Comparison of ENCODE assay signal across 8 mouse cellular contexts in genomic region chr13:44222335-44222734, GRCm38 (mm10).
DNase-seq lines count a peak whose midpoint lies in the region; ATAC-seq lines count a peak whose summit lies in the region.

No protein-coding gene starts in this region.

- H3K9ac ChIP-seq in midbrain, embryonic 15.5 days: no peak overlapping the region
- H3K9ac ChIP-seq in heart, embryonic 12.5 days: no peak overlapping the region
- no peak overlapping the region for H3K9ac ChIP-seq in neural tube, embryonic 14.5 days (replicated peaks; ENCODE audit: low read depth, low read length)
- no peak overlapping the region for H3K9ac ChIP-seq in midbrain, embryonic 16.5 days (ENCODE audit: low read depth, low read length)

- H3K9me3 ChIP-seq in midbrain, embryonic 10.5 days (replicated peaks): peaks cover 12% of the 10 kb centered on the region
- H3K9me3 ChIP-seq in midbrain, embryonic 15.5 days: no peaks in the 10 kb centered on the region
- peaks cover 15% of the 10 kb centered on the region for H3K9me3 ChIP-seq in heart, embryonic 12.5 days (replicated peaks)
- no peaks in the 10 kb centered on the region for H3K9me3 ChIP-seq in neural tube, embryonic 14.5 days (ENCODE audit: control insufficient read depth, low read length)
- H3K9me3 ChIP-seq in midbrain, embryonic 16.5 days (replicated peaks; ENCODE audit: control insufficient read depth, low read length, poor library complexity, severe bottlenecking): no peaks in the 10 kb centered on the region

- no peak for DNase-seq in cerebellum, postnatal 4 days (ENCODE audit: low spot score in 2 of 2)
- DNase-seq in midbrain, embryonic 10.5 days (ENCODE audit: low spot score): no peak
- DNase-seq in kidney, adult 18-20 months: no peak

- no peak overlapping the region for H3K4me2 ChIP-seq in midbrain, embryonic 15.5 days
- no peak overlapping the region for H3K4me2 ChIP-seq in heart, embryonic 12.5 days
- H3K4me2 ChIP-seq in neural tube, embryonic 14.5 days (ENCODE audit: low read depth, low read length): no peak overlapping the region
- no peak overlapping the region for H3K4me2 ChIP-seq in midbrain, embryonic 16.5 days (ENCODE audit: low read length)

- peak; percentile 66 for ATAC-seq in cerebellum, adult (ENCODE audit: insufficient number of reproducible peaks, low FRiP score, low TSS enrichment)
- no peak for ATAC-seq in midbrain, embryonic 15.5 days (replicated peaks)
- ATAC-seq in heart, embryonic 12.5 days (ENCODE audit: insufficient number of reproducible peaks, low FRiP score): peak; percentile 80; the same call in 1 of the 2 replicates
- no peak for ATAC-seq in neural tube, embryonic 14.5 days (ENCODE audit: low read depth)
- no peak for ATAC-seq in midbrain, embryonic 16.5 days

- H3K27me3 ChIP-seq in midbrain, embryonic 10.5 days (ENCODE audit: low read depth, poor library complexity, severe bottlenecking): peaks cover 44% of the 10 kb centered on the region
- H3K27me3 ChIP-seq in midbrain, embryonic 15.5 days (replicated peaks): 0 out of 2 replicates have a peak, but pooled peaks cover 3% of the 10 kb centered on the region
- no peaks in the 10 kb centered on the region for H3K27me3 ChIP-seq in heart, embryonic 12.5 days (replicated peaks)
- H3K27me3 ChIP-seq in neural tube, embryonic 14.5 days (ENCODE audit: control insufficient read depth, insufficient read depth, low read length): no peaks in the 10 kb centered on the region
- H3K27me3 ChIP-seq in midbrain, embryonic 16.5 days (ENCODE audit: control insufficient read depth, insufficient read depth, low read depth, low read length): no peaks in the 10 kb centered on the region

- H3K36me3 ChIP-seq in midbrain, embryonic 10.5 days: no peaks in the 10 kb centered on the region
- H3K36me3 ChIP-seq in midbrain, embryonic 15.5 days (replicated peaks): no peaks in the 10 kb centered on the region
- H3K36me3 ChIP-seq in heart, embryonic 12.5 days: peaks cover 3% of the 10 kb centered on the region; the same call in 1 of the 2 replicates
- H3K36me3 ChIP-seq in neural tube, embryonic 14.5 days (ENCODE audit: control insufficient read depth, insufficient read depth, low read length): no peaks in the 10 kb centered on the region
- no peaks in the 10 kb centered on the region for H3K36me3 ChIP-seq in midbrain, embryonic 16.5 days (ENCODE audit: control insufficient read depth, insufficient read depth, low read length)

- peak overlapping the region; percentile 73 for H3K27ac ChIP-seq in midbrain, embryonic 10.5 days (replicated peaks)
- H3K27ac ChIP-seq in midbrain, embryonic 15.5 days: no peak overlapping the region
- H3K27ac ChIP-seq in heart, embryonic 12.5 days (ENCODE audit: poor library complexity, severe bottlenecking): peak overlapping the region; percentile 3; the same call in 1 of the 2 replicates
- 0 out of 2 replicates have a peak overlapping the region, but pooled peaks have one; percentile 22 for H3K27ac ChIP-seq in neural tube, embryonic 14.5 days (ENCODE audit: low read depth, low read length)
- H3K27ac ChIP-seq in midbrain, embryonic 16.5 days (ENCODE audit: low read length): no peak overlapping the region

- peaks cover 32% of the 10 kb centered on the region for H3K4me1 ChIP-seq in midbrain, embryonic 10.5 days
- peaks cover 10% of the 10 kb centered on the region for H3K4me1 ChIP-seq in midbrain, embryonic 15.5 days
- peaks cover 14% of the 10 kb centered on the region for H3K4me1 ChIP-seq in heart, embryonic 12.5 days (replicated peaks)
- peaks cover 6% of the 10 kb centered on the region; the same call in 1 of the 2 replicates for H3K4me1 ChIP-seq in neural tube, embryonic 14.5 days (ENCODE audit: control insufficient read depth, insufficient read depth, low read length)
- H3K4me1 ChIP-seq in midbrain, embryonic 16.5 days (ENCODE audit: control insufficient read depth, insufficient read depth, low read length): peaks cover 7% of the 10 kb centered on the region; the same call in 1 of the 2 replicates

- H3K4me3 ChIP-seq in midbrain, embryonic 10.5 days: no peak overlapping the region
- H3K4me3 ChIP-seq in midbrain, embryonic 15.5 days: no peak overlapping the region
- H3K4me3 ChIP-seq in heart, embryonic 12.5 days: no peak overlapping the region
- no peak overlapping the region for H3K4me3 ChIP-seq in neural tube, embryonic 14.5 days (ENCODE audit: low read depth, low read length)
- H3K4me3 ChIP-seq in midbrain, embryonic 16.5 days (ENCODE audit: low read depth, low read length): no peak overlapping the region

Comparison
In these comparisons a context has a peak if more than half of its experiments do, and no peak if none do; other contexts are left out.
1. H3K27ac ChIP-seq: peak in midbrain, embryonic 10.5 days (single experiment), heart, embryonic 12.5 days (single experiment) and neural tube, embryonic 14.5 days (single experiment); none in midbrain, embryonic 15.5 days (single experiment) and midbrain, embryonic 16.5 days (single experiment).
2. ATAC-seq: peak in cerebellum, adult (single experiment) and heart, embryonic 12.5 days (single experiment); none in midbrain, embryonic 15.5 days (single experiment), neural tube, embryonic 14.5 days (single experiment) and midbrain, embryonic 16.5 days (single experiment).